Mouse (Mus musculus) brain, embryonic 14.5 days (tissue): ENCODE measurements around the gene Tcp10c.
"Not testable (repeated sequence)": the region's sequence is repeated elsewhere in the genome, so short reads cannot be mapped to it uniquely, and the experiment has no call there.

Source experiments
- CTCF ChIP-seq: fragments of 200-500 bp; IDR thresholded peaks from 2 replicates; pipeline ENCODE4 v1.5.1; 2012; ENCODE audit warnings: inconsistent platforms, mild to moderate bottlenecking, moderate library complexity, borderline replicate concordance; ENCODE audit not compliant: insufficient read depth, insufficient read length; ENCODE audit errors: extremely low read depth
- POLR2A ChIP-seq: fragments of 200-500 bp; IDR thresholded peaks from 2 replicates; pipeline ENCODE4 v1.6.1; 2012; ENCODE audit warnings: mild to moderate bottlenecking, inconsistent platforms, borderline replicate concordance; ENCODE audit not compliant: poor library complexity, insufficient read depth, insufficient read length, severe bottlenecking; ENCODE audit errors: extremely low read depth

DNA sequence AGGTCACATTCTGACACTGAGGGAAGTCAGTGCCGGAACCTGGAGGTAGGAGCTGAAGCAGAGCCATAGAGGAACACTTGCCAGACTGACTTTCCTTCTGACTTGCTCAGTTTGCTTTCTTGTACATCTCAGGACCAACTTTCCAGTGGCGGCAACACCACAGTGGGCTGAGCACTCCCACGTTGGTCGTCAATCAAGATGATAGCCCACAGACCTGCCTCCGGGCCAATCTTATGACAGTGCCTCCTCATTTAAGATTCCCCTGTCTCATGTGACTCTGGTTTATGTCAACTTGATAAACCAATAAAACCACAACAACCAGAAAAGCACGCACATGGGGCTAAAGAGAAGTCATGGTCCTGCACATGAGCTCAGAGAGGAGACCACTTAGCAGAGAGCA is 52.3 kb downstream of the Tcp10c start:
- TF ChIP-seq POLR2A, CTCF: not testable (repeated sequence)
